Mouse (Mus musculus): ENCODE data around the gene Med12. TPM values are rescaled to one million over a fixed set of nuclear protein-coding genes. Genes with fewer than 3 reads are reported as not detected.

The Med12 gene
- total and polyA plus RNA-seq, 3 experiments: 20.9 to 68.0 TPM; not detected in 1

GRCm38 (mm10) chrX:101332375-101333211 is 58.8 kb downstream of the Med12 start (continued):
- peak; percentile 85; the same call in 1 of the 2 replicates for TF ChIP-seq MAZ (IDR thresholded peaks at IDR 0.05; ENCODE audit: low read depth, low read length)
- peak; percentile 78 for TF ChIP-seq HCFC1 (IDR thresholded peaks at IDR 0.05; ENCODE audit: low read depth, low read length)
- peak; percentile 84 for TF ChIP-seq USF1 (IDR thresholded peaks at IDR 0.05; ENCODE audit: low read depth, low read length)
- peak; percentile 59; the same call in 1 of the 2 replicates for TF ChIP-seq ELF1 (IDR thresholded peaks at IDR 0.05; ENCODE audit: low read depth, low read length)
- no peak for TF ChIP-seq UBTF (IDR thresholded peaks at IDR 0.05; ENCODE audit: borderline replicate concordance, insufficient read depth, low read depth, low read length)
- TF ChIP-seq TAL1 (IDR thresholded peaks at IDR 0.05; ENCODE audit: low read length): no peak
- TF ChIP-seq NRF1 (IDR thresholded peaks at IDR 0.05; ENCODE audit: insufficient read depth, low read depth, low read length, poor library complexity, severe bottlenecking): peak; percentile 55
- no peak for TF ChIP-seq GABPA (IDR thresholded peaks at IDR 0.05; ENCODE audit: low read depth, low read length)
- peak; percentile 79 for TF ChIP-seq MYC (IDR thresholded peaks at IDR 0.05; ENCODE audit: low read depth, low read length)
- no peak for TF ChIP-seq ZKSCAN1 (IDR thresholded peaks at IDR 0.05; ENCODE audit: low read depth, low read length)
- TF ChIP-seq ZMIZ1 (IDR thresholded peaks at IDR 0.05; ENCODE audit: low read depth, low read length): no peak
- no peak for TF ChIP-seq RAD21 (IDR thresholded peaks at IDR 0.05; ENCODE audit: low read depth, low read length)
- TF ChIP-seq GATA1 (IDR thresholded peaks at IDR 0.05; ENCODE audit: low read depth, low read length): 0 out of 2 replicates have a peak, but pooled peaks have one; percentile 10
- TF ChIP-seq MAFK (IDR thresholded peaks at IDR 0.05; ENCODE audit: borderline replicate concordance, low read depth, low read length): peak; percentile 43; the same call in 1 of the 2 replicates
- TF ChIP-seq USF2 (IDR thresholded peaks at IDR 0.05; ENCODE audit: borderline replicate concordance in 1 of 2, insufficient read depth in 1 of 2, low read depth in 1 of 2, low read length in 2 of 2): peak in 1 of 2 experiments; percentile 24; a peak in 1 of 4 replicates
- peak in 1 of 2 experiments; percentile 54; a peak in 2 of 4 replicates for TF ChIP-seq EP300 (IDR thresholded peaks at IDR 0.05; ENCODE audit: low read depth in 1 of 2, low read length in 2 of 2)
- TF ChIP-seq KAT2A (conservative IDR thresholded peaks at IDR 0.05; ENCODE audit: low read depth, low read length): no peak; the same call in 1 of the 2 replicates
- TF ChIP-seq NELFE (IDR thresholded peaks at IDR 0.05; ENCODE audit: low read depth, low read length): peak; percentile 62
- TF ChIP-seq ZC3H11A (IDR thresholded peaks at IDR 0.05; ENCODE audit: low read depth, low read length): no peak
- TF ChIP-seq TBP (IDR thresholded peaks at IDR 0.05; ENCODE audit: low read depth, low read length): no peak; the same call in none of the 2 replicates
- TF ChIP-seq SMC3 (IDR thresholded peaks at IDR 0.05; ENCODE audit: low read depth, low read length): no peak
- TF ChIP-seq CHD1 (IDR thresholded peaks at IDR 0.05; ENCODE audit: low read depth, low read length): no peak

Measured in MEL (cell line).